ENCODE assay signal across 22 mouse cellular contexts in genomic region chr11:4087267-4087666, GRCm38 (mm10). TPM values are rescaled to one million over a fixed set of nuclear protein-coding genes. Genes with fewer than 3 reads are reported as not detected.
DNase-seq lines count a peak whose midpoint lies in the region; ATAC-seq and TF ChIP-seq lines count a peak whose summit lies in the region.
"Had no signal": no experiment of that assay in that cellular context is flagged by ENCODE, and none has a peak within 500 bp of the region (broad histone marks: within the 10 kb centered on the region; RNA-seq: fewer than 3 reads in every experiment).

No protein-coding gene starts in this region.

- no peak overlapping the region for H3K27ac ChIP-seq in forebrain, postnatal 0 days (ENCODE audit: low read depth, low read length)
- no peak overlapping the region for H3K27ac ChIP-seq in forebrain, embryonic 16.5 days (ENCODE audit: low read length)
- H3K27ac ChIP-seq: embryonic facial prominence, embryonic 12.5 days; hindbrain, embryonic 15.5 days; kidney, postnatal 0 days; limb, embryonic 12.5 days; liver, embryonic 14.5 days; midbrain, embryonic 13.5 days; stomach, postnatal 0 days had no signal

- peaks cover 4% of the 10 kb centered on the region; the same call in 1 of the 2 replicates for H3K36me3 ChIP-seq in forebrain, postnatal 0 days (ENCODE audit: insufficient read depth)
- H3K36me3 ChIP-seq in forebrain, embryonic 16.5 days (ENCODE audit: control insufficient read depth, insufficient read depth), result no peaks in the 10 kb centered on the region
- H3K36me3 ChIP-seq: embryonic facial prominence, embryonic 12.5 days had no signal

- H3K4me1 ChIP-seq in forebrain, postnatal 0 days (ENCODE audit: insufficient read depth), result no peaks in the 10 kb centered on the region
- H3K4me1 ChIP-seq in forebrain, embryonic 16.5 days (replicated peaks; ENCODE audit: control insufficient read depth, insufficient read depth, low read length), result no peaks in the 10 kb centered on the region
- H3K4me1 ChIP-seq: embryonic facial prominence, embryonic 12.5 days; hindbrain, embryonic 15.5 days; limb, embryonic 12.5 days had no signal

- H3K27me3 ChIP-seq in forebrain, postnatal 0 days (ENCODE audit: insufficient read depth, low read length), result no peaks in the 10 kb centered on the region
- no peaks in the 10 kb centered on the region for H3K27me3 ChIP-seq in forebrain, embryonic 16.5 days (replicated peaks; ENCODE audit: control insufficient read depth, insufficient read depth, low read length)
- H3K27me3 ChIP-seq: embryonic facial prominence, embryonic 12.5 days; hindbrain, embryonic 15.5 days; limb, embryonic 12.5 days had no signal

- WGBS in forebrain, postnatal 0 days, result 49% methylated on average over 2 of the region's 2 CpGs
- WGBS in forebrain, embryonic 16.5 days, result 40% methylated on average over 2 of the region's 2 CpGs

- intact Hi-C loops in left cerebral cortex, postnatal 25 days (cut with DNase I), result no loop called here
- intact Hi-C loops in left cerebral cortex, postnatal 10 days (cut with DNase I), result no loop called here

- TF ChIP-seq CTCF in forebrain, postnatal 0 days (IDR thresholded peaks at IDR 0.05; ENCODE audit: low read depth), result no peak

- ATAC-seq in forebrain, postnatal 0 days, result peak; percentile 81
- no peak for ATAC-seq in forebrain, embryonic 16.5 days
- ATAC-seq: midbrain, embryonic 13.5 days had no signal

- no peak overlapping the region for H3K4me2 ChIP-seq in forebrain, postnatal 0 days (ENCODE audit: low read depth)
- H3K4me2 ChIP-seq in forebrain, embryonic 16.5 days (ENCODE audit: low read length), result no peak overlapping the region
- H3K4me2 ChIP-seq: embryonic facial prominence, embryonic 12.5 days; hindbrain, embryonic 15.5 days; limb, embryonic 12.5 days; midbrain, embryonic 13.5 days had no signal

- DNase-seq in forebrain, postnatal 0 days, result peak; percentile 22
- DNase-seq in left cerebral cortex, postnatal 25 days (ENCODE audit: low spot score in 2 of 2), result peak; percentile 57 to 60
- DNase-seq in left cerebral cortex, postnatal 10 days (ENCODE audit: extremely low spot score in 1 of 2, low spot score in 2 of 2), result no peak
- DNase-seq in right cerebral cortex, postnatal 36 days (ENCODE audit: low spot score in 2 of 2), result peak; percentile 44 to 49
- DNase-seq in right cerebral cortex, postnatal 25 days, result no peak
- no peak for DNase-seq in gastrocnemius, postnatal 10 days
- no peak for DNase-seq in cerebellum, postnatal 36 days
- DNase-seq: adrenal gland, adult 2 months; cerebellum, adult 11 months; gastrocnemius, postnatal 14 days; kidney, adult 11 months; thymus, postnatal 14 days had no signal

- H3K9ac ChIP-seq in forebrain, postnatal 0 days, result no peak overlapping the region
- no peak overlapping the region for H3K9ac ChIP-seq in forebrain, embryonic 16.5 days (replicated peaks; ENCODE audit: low read depth, low read length)
- H3K9ac ChIP-seq: embryonic facial prominence, embryonic 12.5 days; hindbrain, embryonic 15.5 days; limb, embryonic 12.5 days; liver, embryonic 14.5 days; midbrain, embryonic 13.5 days had no signal

- H3K9me3 ChIP-seq in forebrain, postnatal 0 days (ENCODE audit: low read length), result no peaks in the 10 kb centered on the region
- no peaks in the 10 kb centered on the region for H3K9me3 ChIP-seq in forebrain, embryonic 16.5 days (ENCODE audit: control insufficient read depth, low read length)
- H3K9me3 ChIP-seq: embryonic facial prominence, embryonic 12.5 days; hindbrain, embryonic 15.5 days; limb, embryonic 12.5 days had no signal

- H3K4me3 ChIP-seq in forebrain, postnatal 0 days (ENCODE audit: low read depth, low read length), result no peak overlapping the region
- no peak overlapping the region for H3K4me3 ChIP-seq in forebrain, embryonic 16.5 days (replicated peaks; ENCODE audit: low read length)
- H3K4me3 ChIP-seq: embryonic facial prominence, embryonic 12.5 days; hindbrain, embryonic 15.5 days; limb, embryonic 12.5 days; midbrain, embryonic 13.5 days had no signal

RNA-seq across cellular contexts. Expression of gene Mtfp1, which starts 8.0 kb away (rescaled TPM):
- 10.1 and 11.8 TPM in 2 replicates for total RNA-seq in forebrain, postnatal 0 days (2014; rRNA removed)
- polyA plus RNA-seq in forebrain, postnatal 0 days (2015; fragmentation: Nextera tagmentation; extraction: Ambion mirVana), result 12.4 and 14.2 TPM in 2 replicates
- polyA plus RNA-seq in forebrain, embryonic 16.5 days (2015; fragmentation: Nextera tagmentation; extraction: Ambion mirVana), result 8.8 and 10.3 TPM in 2 replicates
- 100 to 1,000 TPM in 1 of 2 experiments, 10 to 100 TPM in 1; 92.3 to 104 TPM for total RNA-seq in left cerebral cortex, postnatal 25 days (2021)
- 10 to 100 TPM; 59.4 to 73.7 TPM for total RNA-seq in left cerebral cortex, postnatal 10 days (2021)
- total RNA-seq in gastrocnemius, postnatal 10 days (2021), result 10 to 100 TPM; 25.7 to 34.8 TPM

RNA-seq across cellular contexts. Expression of gene Sec14l3, which starts 22.6 kb away (rescaled TPM):
- total RNA-seq in forebrain, postnatal 0 days (2014; rRNA removed), result 3.6 and 4.7 TPM in 2 replicates
- 2.1 and 3.8 TPM in 2 replicates for polyA plus RNA-seq in forebrain, postnatal 0 days (2015; fragmentation: Nextera tagmentation; extraction: Ambion mirVana)
- 1.2 and 2.8 TPM in 2 replicates for polyA plus RNA-seq in forebrain, embryonic 16.5 days (2015; fragmentation: Nextera tagmentation; extraction: Ambion mirVana)
- total RNA-seq in left cerebral cortex, postnatal 25 days (2021), result 1 to 10 TPM in 1 of 2 experiments, under 1 TPM in 1; 0.60 to 1.3 TPM
- total RNA-seq in left cerebral cortex, postnatal 10 days (2021), result 1 to 10 TPM; 2.3 to 3.6 TPM
- not detected for total RNA-seq in gastrocnemius, postnatal 10 days (2021)
- total RNA-seq: adrenal gland, adult 2 months; common myeloid progenitor, adult 5-6 weeks; gastrocnemius, postnatal 14 days; MEL had no signal
- polyA plus RNA-seq: adrenal gland, adult 2 months; embryonic facial prominence, embryonic 12.5 days; kidney, postnatal 0 days; limb, embryonic 12.5 days; liver, embryonic 14.5 days; midbrain, embryonic 13.5 days had no signal

RNA-seq across cellular contexts. Expression of gene Sec14l2, which starts 35.9 kb away (rescaled TPM):
- 4.4 and 5.8 TPM in 2 replicates for total RNA-seq in forebrain, postnatal 0 days (2014; rRNA removed)
- 2.9 and 3.4 TPM in 2 replicates for polyA plus RNA-seq in forebrain, postnatal 0 days (2015; fragmentation: Nextera tagmentation; extraction: Ambion mirVana)
- 1.6 and 1.7 TPM in 2 replicates for polyA plus RNA-seq in forebrain, embryonic 16.5 days (2015; fragmentation: Nextera tagmentation; extraction: Ambion mirVana)
- total RNA-seq in left cerebral cortex, postnatal 25 days (2021), result 10 to 100 TPM; 35.6 to 35.8 TPM
- total RNA-seq in left cerebral cortex, postnatal 10 days (2021), result 10 to 100 TPM; 14.0 to 14.4 TPM
- total RNA-seq in gastrocnemius, postnatal 10 days (2021), result 1 to 10 TPM; 1.4 to 2.3 TPM

RNA-seq across cellular contexts. Expression of gene Rnf215, which starts 47.7 kb away (rescaled TPM):
- 73.9 and 90.1 TPM in 2 replicates for total RNA-seq in forebrain, postnatal 0 days (2014; rRNA removed)
- 37.4 and 45.4 TPM in 2 replicates for polyA plus RNA-seq in forebrain, postnatal 0 days (2015; fragmentation: Nextera tagmentation; extraction: Ambion mirVana)
- 51.7 and 52.6 TPM in 2 replicates for polyA plus RNA-seq in forebrain, embryonic 16.5 days (2015; fragmentation: Nextera tagmentation; extraction: Ambion mirVana)
- total RNA-seq in left cerebral cortex, postnatal 25 days (2021), result 10 to 100 TPM; 28.2 to 31.4 TPM
- total RNA-seq in left cerebral cortex, postnatal 10 days (2021), result 10 to 100 TPM; 43.4 to 45.8 TPM
- 10 to 100 TPM in 1 of 2 experiments, 1 to 10 TPM in 1; 7.8 to 13.3 TPM for total RNA-seq in gastrocnemius, postnatal 10 days (2021)

RNA-seq across cellular contexts. Expression of gene Sec14l4, which starts 56.0 kb away (rescaled TPM):
- total RNA-seq in forebrain, postnatal 0 days (2014; rRNA removed), result not detected in 2 replicates
- not detected in 2 replicates for polyA plus RNA-seq in forebrain, postnatal 0 days (2015; fragmentation: Nextera tagmentation; extraction: Ambion mirVana)
- not detected in 2 replicates for polyA plus RNA-seq in forebrain, embryonic 16.5 days (2015; fragmentation: Nextera tagmentation; extraction: Ambion mirVana)
- total RNA-seq in left cerebral cortex, postnatal 25 days (2021), result under 1 TPM in 1 of 2 experiments, not detected in 1; 0.21 TPM
- under 1 TPM in 1 of 2 experiments, not detected in 1; 0.11 TPM for total RNA-seq in left cerebral cortex, postnatal 10 days (2021)
- under 1 TPM in 1 of 2 experiments, not detected in 1; 0.11 TPM for total RNA-seq in gastrocnemius, postnatal 10 days (2021)
- total RNA-seq: common myeloid progenitor, adult 5-6 weeks; gastrocnemius, postnatal 14 days; MEL had no signal
- polyA plus RNA-seq: embryonic facial prominence, embryonic 12.5 days; hindbrain, embryonic 15.5 days; kidney, postnatal 0 days; limb, embryonic 12.5 days; midbrain, embryonic 13.5 days had no signal

Comparison
In these comparisons a context has a peak if more than half of its experiments do, and no peak if none do; other contexts are left out.
1. DNase-seq: peak in forebrain, postnatal 0 days (single experiment), left cerebral cortex, postnatal 25 days (2 of 2) and right cerebral cortex, postnatal 36 days (2 of 2); none in left cerebral cortex, postnatal 10 days (0 of 2), right cerebral cortex, postnatal 25 days (single experiment), gastrocnemius, postnatal 10 days (single experiment) and cerebellum, postnatal 36 days (0 of 2).